In genomic region chr9:57431202-57431601, GRCm38 (mm10) we compare ENCODE assay signal across 16 mouse cellular contexts. TPM values are rescaled to one million over a fixed set of nuclear protein-coding genes. Genes with fewer than 3 reads are reported as not detected.
DNase-seq lines count a peak whose midpoint lies in the region; ATAC-seq lines count a peak whose summit lies in the region.
"Had no signal": no experiment of that assay in that cellular context is flagged by ENCODE, and none has a peak within 500 bp of the region (broad histone marks: within the 10 kb centered on the region; RNA-seq: fewer than 3 reads in every experiment).

No protein-coding gene starts in this region.

- no peak overlapping the region for H3K4me3 ChIP-seq in kidney, embryonic 14.5 days (ENCODE audit: low read length)
- H3K4me3 ChIP-seq in midbrain, embryonic 14.5 days (replicated peaks; ENCODE audit: low read depth, low read length) = no peak overlapping the region
- H3K4me3 ChIP-seq in midbrain, embryonic 15.5 days = no peak overlapping the region
- H3K4me3 ChIP-seq in forebrain, embryonic 16.5 days (replicated peaks; ENCODE audit: low read length) = no peak overlapping the region

- H3K9ac ChIP-seq in kidney, embryonic 14.5 days (ENCODE audit: low read depth, low read length) = no peak overlapping the region
- H3K9ac ChIP-seq in midbrain, embryonic 14.5 days (replicated peaks; ENCODE audit: low read length) = no peak overlapping the region
- H3K9ac ChIP-seq in midbrain, embryonic 15.5 days = no peak overlapping the region
- peak overlapping the region; percentile 24; the same call in 1 of the 2 replicates for H3K9ac ChIP-seq in forebrain, embryonic 16.5 days (replicated peaks; ENCODE audit: low read depth, low read length)
- H3K9ac ChIP-seq: liver, embryonic 14.5 days had no signal

- H3K27me3 ChIP-seq in kidney, embryonic 14.5 days (ENCODE audit: control insufficient read depth, insufficient read depth, low read length) = no peaks in the 10 kb centered on the region
- no peaks in the 10 kb centered on the region for H3K27me3 ChIP-seq in midbrain, embryonic 14.5 days (ENCODE audit: control insufficient read depth, insufficient read depth, low read length)
- H3K27me3 ChIP-seq in midbrain, embryonic 15.5 days (replicated peaks) = no peaks in the 10 kb centered on the region
- no peaks in the 10 kb centered on the region for H3K27me3 ChIP-seq in forebrain, embryonic 16.5 days (replicated peaks; ENCODE audit: control insufficient read depth, insufficient read depth, low read length)
- H3K27me3 ChIP-seq: Patski had no signal

- no peak overlapping the region for H3K27ac ChIP-seq in kidney, embryonic 14.5 days (ENCODE audit: low read depth, low read length)
- peak overlapping the region; percentile 45; the same call in 1 of the 2 replicates for H3K27ac ChIP-seq in midbrain, embryonic 14.5 days (replicated peaks; ENCODE audit: low read depth, low read length)
- H3K27ac ChIP-seq in midbrain, embryonic 15.5 days = no peak overlapping the region
- H3K27ac ChIP-seq in forebrain, embryonic 16.5 days (ENCODE audit: low read length) = no peak overlapping the region
- H3K27ac ChIP-seq: liver, embryonic 14.5 days had no signal

- no peaks in the 10 kb centered on the region for H3K9me3 ChIP-seq in kidney, embryonic 14.5 days (ENCODE audit: control insufficient read depth, low read length)
- H3K9me3 ChIP-seq in midbrain, embryonic 14.5 days (ENCODE audit: control insufficient read depth, low read length) = no peaks in the 10 kb centered on the region
- H3K9me3 ChIP-seq in midbrain, embryonic 15.5 days = no peaks in the 10 kb centered on the region
- H3K9me3 ChIP-seq in forebrain, embryonic 16.5 days (ENCODE audit: control insufficient read depth, low read length) = no peaks in the 10 kb centered on the region

- 25% methylated on average over 9 of the region's 9 CpGs for WGBS in kidney, embryonic 14.5 days
- WGBS in midbrain, embryonic 14.5 days = 9% methylated on average over 9 of the region's 9 CpGs
- WGBS in midbrain, embryonic 15.5 days = 17% methylated on average over 9 of the region's 9 CpGs
- 25% methylated on average over 9 of the region's 9 CpGs for WGBS in forebrain, embryonic 16.5 days

- H3K36me3 ChIP-seq in kidney, embryonic 14.5 days (ENCODE audit: control insufficient read depth, insufficient read depth, low read length) = no peaks in the 10 kb centered on the region
- H3K36me3 ChIP-seq in midbrain, embryonic 14.5 days (ENCODE audit: control insufficient read depth, insufficient read depth, low read length) = no peaks in the 10 kb centered on the region
- no peaks in the 10 kb centered on the region for H3K36me3 ChIP-seq in midbrain, embryonic 15.5 days (replicated peaks)
- no peaks in the 10 kb centered on the region for H3K36me3 ChIP-seq in forebrain, embryonic 16.5 days (ENCODE audit: control insufficient read depth, insufficient read depth)

- peaks cover 8% of the 10 kb centered on the region for H3K4me1 ChIP-seq in kidney, embryonic 14.5 days (ENCODE audit: control insufficient read depth, insufficient read depth, low read length)
- peaks cover 21% of the 10 kb centered on the region for H3K4me1 ChIP-seq in midbrain, embryonic 14.5 days (ENCODE audit: control insufficient read depth, insufficient read depth, low read length)
- peaks cover 22% of the 10 kb centered on the region for H3K4me1 ChIP-seq in midbrain, embryonic 15.5 days
- peaks cover 17% of the 10 kb centered on the region for H3K4me1 ChIP-seq in forebrain, embryonic 16.5 days (replicated peaks; ENCODE audit: control insufficient read depth, insufficient read depth, low read length)

- ATAC-seq in kidney, embryonic 14.5 days (ENCODE audit: low FRiP score, low TSS enrichment) = no peak
- ATAC-seq in midbrain, embryonic 14.5 days (ENCODE audit: low FRiP score, low TSS enrichment) = no peak
- no peak for ATAC-seq in midbrain, embryonic 15.5 days (replicated peaks)
- no peak for ATAC-seq in forebrain, embryonic 16.5 days
- no peak for ATAC-seq in activated CD4-positive, CD25-positive, alpha-beta regulatory T cell, adult 4 months
- ATAC-seq: Patski had no signal

- H3K4me2 ChIP-seq in kidney, embryonic 14.5 days (replicated peaks; ENCODE audit: low read depth, low read length) = no peak overlapping the region
- H3K4me2 ChIP-seq in midbrain, embryonic 14.5 days (ENCODE audit: low read length) = no peak overlapping the region
- no peak overlapping the region for H3K4me2 ChIP-seq in midbrain, embryonic 15.5 days
- H3K4me2 ChIP-seq in forebrain, embryonic 16.5 days (ENCODE audit: low read length) = no peak overlapping the region

- DNase-seq in kidney, adult 11 months = peak; percentile 62
- peak; percentile 30 for DNase-seq in midbrain, embryonic 14.5 days
- DNase-seq in kidney, postnatal 25 days = peak; percentile 55 to 71
- no peak for DNase-seq in urinary bladder, postnatal 25 days (ENCODE audit: low spot score)
- DNase-seq: adrenal gland, postnatal 36 days; cerebellum, adult 11 months; heart, adult 11 months; heart, postnatal 36 days; right cerebral cortex, postnatal 25 days; thymus, postnatal 4 days had no signal

RNA-seq across cellular contexts. Expression of gene Ppcdc, which starts 8.7 kb away (rescaled TPM):
- polyA plus RNA-seq in kidney, embryonic 14.5 days (2014; fragmentation: Nextera tagmentation; extraction: Ambion mirVana) = 22.9 and 30.4 TPM in 2 replicates
- 19.9 and 22.9 TPM in 2 replicates for polyA plus RNA-seq in midbrain, embryonic 14.5 days (2014; fragmentation: Nextera tagmentation; extraction: Ambion mirVana)
- 24.7 and 28.0 TPM in 2 replicates for polyA plus RNA-seq in midbrain, embryonic 15.5 days (2015; fragmentation: Nextera tagmentation; extraction: Ambion mirVana)
- polyA plus RNA-seq in forebrain, embryonic 16.5 days (2015; fragmentation: Nextera tagmentation; extraction: Ambion mirVana) = 24.0 and 26.9 TPM in 2 replicates
- polyA plus RNA-seq in activated CD4-positive, CD25-positive, alpha-beta regulatory T cell, adult 4 months (2017; shearing (Covaris generic)) = 100 to 1,000 TPM; 117 to 128 TPM

RNA-seq across cellular contexts. Expression of gene Scamp5, which starts 36.7 kb away (rescaled TPM):
- polyA plus RNA-seq in kidney, embryonic 14.5 days (2014; fragmentation: Nextera tagmentation; extraction: Ambion mirVana) = 7.3 and 9.0 TPM in 2 replicates
- polyA plus RNA-seq in midbrain, embryonic 14.5 days (2014; fragmentation: Nextera tagmentation; extraction: Ambion mirVana) = 98.9 and 109 TPM in 2 replicates
- polyA plus RNA-seq in midbrain, embryonic 15.5 days (2015; fragmentation: Nextera tagmentation; extraction: Ambion mirVana) = 153 and 155 TPM in 2 replicates
- 116 and 135 TPM in 2 replicates for polyA plus RNA-seq in forebrain, embryonic 16.5 days (2015; fragmentation: Nextera tagmentation; extraction: Ambion mirVana)
- under 1 TPM in 1 of 2 experiments, not detected in 1; 0.50 TPM for polyA plus RNA-seq in activated CD4-positive, CD25-positive, alpha-beta regulatory T cell, adult 4 months (2017; shearing (Covaris generic))

Comparison
In these comparisons a context has a peak if more than half of its experiments do, and no peak if none do; other contexts are left out.
1. RNA of gene Scamp5, which starts 36.7 kb away (polyA plus RNA-seq): 153 to 155 TPM in midbrain, embryonic 15.5 days, 116 to 135 TPM in forebrain, embryonic 16.5 days and 98.9 to 109 TPM in midbrain, embryonic 14.5 days; 7.3 to 9.0 TPM in kidney, embryonic 14.5 days and 0.50 TPM in activated CD4-positive, CD25-positive, alpha-beta regulatory T cell, adult 4 months; every median in the first group is over 10 times any median in the second.